Mouse (Mus musculus): ENCODE measurements around the gene 2810004N23Rik.
A peak's percentile ranks its signal among the peaks of the same experiment; 100 is the strongest.

- TF ChIP-seq CTCF (IDR thresholded peaks at IDR 0.05 in 2 of 3, conservative IDR thresholded peaks at IDR 0.05 in 1 of 3; ENCODE audit: control insufficient read depth in 1 of 3, insufficient read depth in 1 of 3, low read depth in 2 of 3, low read length in 3 of 3, poor library complexity in 1 of 3, severe bottlenecking in 1 of 3), result no peak
- no peak for TF ChIP-seq CHD2 (IDR thresholded peaks at IDR 0.05; ENCODE audit: low read length)
- no peak for TF ChIP-seq NELFE (IDR thresholded peaks at IDR 0.05; ENCODE audit: low read depth, low read length)
- peak; percentile 18; the same call in 1 of the 2 replicates for TF ChIP-seq GATA1 (IDR thresholded peaks at IDR 0.05; ENCODE audit: low read depth, low read length)
- TF ChIP-seq POLR2A (IDR thresholded peaks at IDR 0.05; ENCODE audit: control insufficient read depth in 1 of 2, insufficient read depth in 1 of 2, low read depth in 1 of 2, low read length in 2 of 2, poor library complexity in 1 of 2), result no peak
- TF ChIP-seq UBTF (IDR thresholded peaks at IDR 0.05; ENCODE audit: borderline replicate concordance, insufficient read depth, low read depth, low read length), result no peak
- TF ChIP-seq ZKSCAN1 (IDR thresholded peaks at IDR 0.05; ENCODE audit: low read depth, low read length), result no peak
- no peak for TF ChIP-seq EP300 (IDR thresholded peaks at IDR 0.05; ENCODE audit: low read depth in 1 of 2, low read length in 2 of 2)
- TF ChIP-seq ZNF384 (IDR thresholded peaks at IDR 0.05; ENCODE audit: low read depth, low read length), result no peak
- TF ChIP-seq SIN3A (IDR thresholded peaks at IDR 0.05; ENCODE audit: low read length), result no peak
- no peak for TF ChIP-seq HCFC1 (IDR thresholded peaks at IDR 0.05; ENCODE audit: low read depth, low read length)
Observed at GRCm38 (mm10) chr8:124898251-124898905, 35.5 kb upstream of the 2810004N23Rik start.

Measured in MEL (cell line).